Mouse (Mus musculus): ENCODE data around the gene Klhl18. TPM values are rescaled to one million over a fixed set of nuclear protein-coding genes. Genes with fewer than 3 reads are reported as not detected.

Klhl18 gene
- 19.0 and 21.2 TPM in 2 replicates for polyA plus RNA-seq (2012; rRNA removed)

- TF ChIP-seq CTCF (IDR thresholded peaks at IDR 0.05; ENCODE audit: borderline replicate concordance, control insufficient read depth, extremely low read depth, insufficient read depth, low read length, poor library complexity): no peak
- TF ChIP-seq POLR2A (IDR thresholded peaks at IDR 0.05; ENCODE audit: control insufficient read depth, extremely low read depth, insufficient read depth, low read length, poor library complexity): 0 out of 2 replicates have a peak, but pooled peaks have one; percentile 54
- Histone ChIP-seq H3K27me3 (ENCODE audit: control insufficient read depth, insufficient read depth, low read length) (no peaks in the 10 kb centered on the region), H3K36me3 (ENCODE audit: control insufficient read depth, insufficient read depth, low read length) (no peaks in the 10 kb centered on the region), H3K27ac (ENCODE audit: control insufficient read depth, insufficient read depth, low read length) (peak within 1 kb of the TSS; percentile 51), H3K4me3 (ENCODE audit: control insufficient read depth, insufficient read depth, low read length) (peak within 1 kb of the TSS; percentile 83), H3K4me1 (replicated peaks; ENCODE audit: control insufficient read depth, insufficient read depth, low read length) (peaks cover 11% of the 10 kb centered on the region)
- peak; percentile 95 for DNase-seq
- under 1% methylated on average over 53 of the region's 53 CpGs for WGBS
These were observed at the start of gene Klhl18, which contains the start of gene Kif9 for GRCm38 (mm10) chr9:110476124-110477091. TSS of gene Klhl18 (minus strand) at chr9:110476694. TSS of gene Kif9 (plus strand) at chr9:110476958.

GRCm38 (mm10) chr9:110525737-110526136 lies 49.2 kb upstream of the Klhl18 start:
- DNase-seq: no peak
- Histone ChIP-seq H3K36me3 (ENCODE audit: control insufficient read depth, insufficient read depth, low read length) (no peaks in the 10 kb centered on the region), H3K27me3 (ENCODE audit: control insufficient read depth, insufficient read depth, low read length) (no peaks in the 10 kb centered on the region), H3K27ac (ENCODE audit: control insufficient read depth, insufficient read depth, low read length) (no peak overlapping the region), H3K4me1 (replicated peaks; ENCODE audit: control insufficient read depth, insufficient read depth, low read length) (no peaks in the 10 kb centered on the region), H3K4me3 (ENCODE audit: control insufficient read depth, insufficient read depth, low read length) (no peak overlapping the region)
- no peak for TF ChIP-seq CTCF (IDR thresholded peaks at IDR 0.05; ENCODE audit: borderline replicate concordance, control insufficient read depth, extremely low read depth, insufficient read depth, low read length, poor library complexity)
- WGBS: 57% methylated on average over 2 of the region's 2 CpGs

GRCm38 (mm10) chr9:110490913-110491312 lies 14.4 kb upstream of the Klhl18 start:
- H3K27me3 ChIP-seq (ENCODE audit: control insufficient read depth, insufficient read depth, low read length): no peaks in the 10 kb centered on the region
- TF ChIP-seq CTCF (IDR thresholded peaks at IDR 0.05; ENCODE audit: borderline replicate concordance, control insufficient read depth, extremely low read depth, insufficient read depth, low read length, poor library complexity): no peak
- TF ChIP-seq POLR2A (IDR thresholded peaks at IDR 0.05; ENCODE audit: control insufficient read depth, extremely low read depth, insufficient read depth, low read length, poor library complexity): no peak
- no peaks in the 10 kb centered on the region for H3K36me3 ChIP-seq (ENCODE audit: control insufficient read depth, insufficient read depth, low read length)
- WGBS: 77% methylated on average over 5 of the region's 5 CpGs
- DNase-seq: peak; percentile 17
- no peak overlapping the region for H3K27ac ChIP-seq (ENCODE audit: control insufficient read depth, insufficient read depth, low read length)
- no peak overlapping the region for H3K4me3 ChIP-seq (ENCODE audit: control insufficient read depth, insufficient read depth, low read length)
- H3K4me1 ChIP-seq (replicated peaks; ENCODE audit: control insufficient read depth, insufficient read depth, low read length): no peaks in the 10 kb centered on the region

- H3K27ac ChIP-seq (ENCODE audit: control insufficient read depth, insufficient read depth, low read length): no peak overlapping the region
- WGBS: 86% methylated on average over 4 of the region's 4 CpGs
- no peak for DNase-seq
- no peak for TF ChIP-seq POLR2A (IDR thresholded peaks at IDR 0.05; ENCODE audit: control insufficient read depth, extremely low read depth, insufficient read depth, low read length, poor library complexity)
- no peak for TF ChIP-seq CTCF (IDR thresholded peaks at IDR 0.05; ENCODE audit: borderline replicate concordance, control insufficient read depth, extremely low read depth, insufficient read depth, low read length, poor library complexity)
- no peaks in the 10 kb centered on the region for H3K36me3 ChIP-seq (ENCODE audit: control insufficient read depth, insufficient read depth, low read length)
- no peaks in the 10 kb centered on the region for H3K27me3 ChIP-seq (ENCODE audit: control insufficient read depth, insufficient read depth, low read length)
- H3K4me3 ChIP-seq (ENCODE audit: control insufficient read depth, insufficient read depth, low read length): no peak overlapping the region
- no peaks in the 10 kb centered on the region for H3K4me1 ChIP-seq (replicated peaks; ENCODE audit: control insufficient read depth, insufficient read depth, low read length)
These were observed 12.3 kb upstream of the Klhl18 start for GRCm38 (mm10) chr9:110488841-110489240.

GRCm38 (mm10) chr9:110478639-110479038 lies 2.1 kb upstream of the Klhl18 start:
- H3K27ac ChIP-seq (ENCODE audit: control insufficient read depth, insufficient read depth, low read length): no peak overlapping the region
- H3K4me1 ChIP-seq (replicated peaks; ENCODE audit: control insufficient read depth, insufficient read depth, low read length): peaks cover 11% of the 10 kb centered on the region
- no peak overlapping the region for H3K4me3 ChIP-seq (ENCODE audit: control insufficient read depth, insufficient read depth, low read length)
- TF ChIP-seq CTCF (IDR thresholded peaks at IDR 0.05; ENCODE audit: borderline replicate concordance, control insufficient read depth, extremely low read depth, insufficient read depth, low read length, poor library complexity): no peak
- no peak for TF ChIP-seq POLR2A (IDR thresholded peaks at IDR 0.05; ENCODE audit: control insufficient read depth, extremely low read depth, insufficient read depth, low read length, poor library complexity)
- DNase-seq: no peak
- 28% methylated on average over 4 of the region's 4 CpGs for WGBS
- no peaks in the 10 kb centered on the region for H3K27me3 ChIP-seq (ENCODE audit: control insufficient read depth, insufficient read depth, low read length)
- no peaks in the 10 kb centered on the region for H3K36me3 ChIP-seq (ENCODE audit: control insufficient read depth, insufficient read depth, low read length)

- no peaks in the 10 kb centered on the region for H3K27me3 ChIP-seq (ENCODE audit: control insufficient read depth, insufficient read depth, low read length)
- TF ChIP-seq POLR2A (IDR thresholded peaks at IDR 0.05; ENCODE audit: control insufficient read depth, extremely low read depth, insufficient read depth, low read length, poor library complexity) (no peak), CTCF (IDR thresholded peaks at IDR 0.05; ENCODE audit: borderline replicate concordance, control insufficient read depth, extremely low read depth, insufficient read depth, low read length, poor library complexity) (no peak)
- no peak overlapping the region for H3K4me3 ChIP-seq (ENCODE audit: control insufficient read depth, insufficient read depth, low read length)
- 51% methylated on average over 11 of the region's 11 CpGs for WGBS
- H3K4me1 ChIP-seq (replicated peaks; ENCODE audit: control insufficient read depth, insufficient read depth, low read length): peaks cover 11% of the 10 kb centered on the region
- no peak for DNase-seq
- no peaks in the 10 kb centered on the region for H3K36me3 ChIP-seq (ENCODE audit: control insufficient read depth, insufficient read depth, low read length)
- no peak overlapping the region for H3K27ac ChIP-seq (ENCODE audit: control insufficient read depth, insufficient read depth, low read length)
These were observed 1.5 kb upstream of the Klhl18 start for GRCm38 (mm10) chr9:110477951-110478350.

Measured in thymus, adult 2 months (tissue).